Mouse (Mus musculus) megakaryocyte, embryonic 14.5 days (primary cell): ENCODE measurements at regions not wholly inside any gene's neighbourhood (a gene's known extent, or its start where the extent isn't known, plus 50 kb on each side); places are given as distances from the start of the nearest gene placed in this dataset.

Experiments used
- FLI1 ChIP-seq: IDR thresholded peaks from 2 replicates; pipeline ENCODE4 v1.6.1; 2012; ENCODE audit warnings: low read length, inconsistent platforms, mixed read lengths
- GATA1 ChIP-seq: IDR thresholded peaks from 3 replicates; pipeline ENCODE4 v1.6.1; 2012; ENCODE audit warnings: mixed read lengths, low read length, inconsistent platforms, borderline replicate concordance

GRCm38 (mm10) chr14:120763796-120764195 lies 147.2 kb upstream of the Ipo5 start:
- TF ChIP-seq GATA1: no peak
- no peak for TF ChIP-seq FLI1
